Mouse (Mus musculus): ENCODE measurements around the gene Ryr2.

GRCm38 (mm10) chr13:11926215-11926614 lies 180.5 kb downstream of the Ryr2 start:
- TF ChIP-seq GATA1 (IDR thresholded peaks at IDR 0.05; ENCODE audit: borderline replicate concordance, low read length) (no peak), FLI1 (IDR thresholded peaks at IDR 0.05; ENCODE audit: low read length) (no peak)

Measured in megakaryocyte, embryonic 14.5 days (primary cell).